ENCODE assay signal across 10 mouse cellular contexts in genomic region chr11:108224233-108224973, GRCm38 (mm10).
DNase-seq lines count a peak whose midpoint lies in the region; ATAC-seq and TF ChIP-seq lines count a peak whose summit lies in the region.
"Had no signal": no experiment of that assay in that cellular context is flagged by ENCODE, and none has a peak within 500 bp of the region (broad histone marks: within the 10 kb centered on the region; RNA-seq: fewer than 3 reads in every experiment).

No protein-coding gene starts in this region.

- H3K9me3 ChIP-seq in kidney, postnatal 0 days (replicated peaks; ENCODE audit: low read length): no peaks in the 10 kb centered on the region
- H3K9me3 ChIP-seq: limb, embryonic 13.5 days had no signal

- no peak for ATAC-seq in cerebellum, adult (ENCODE audit: insufficient number of reproducible peaks, low FRiP score, low TSS enrichment)
- no peak for ATAC-seq in kidney, postnatal 0 days (replicated peaks; ENCODE audit: low FRiP score, low read depth)
- peak; percentile 56 for ATAC-seq in inflammation-experienced regulatory T-cells, adult 6 months

- no peak overlapping the region for H3K4me3 ChIP-seq in kidney, postnatal 0 days (replicated peaks; ENCODE audit: low read depth, low read length)
- H3K4me3 ChIP-seq: limb, embryonic 13.5 days had no signal

- TF ChIP-seq CTCF in kidney, postnatal 0 days (IDR thresholded peaks at IDR 0.05; ENCODE audit: low read depth): no peak

- peak; percentile 29 to 33 for DNase-seq in cerebellum, adult 18-20 months
- DNase-seq in kidney, postnatal 0 days (ENCODE audit: low spot score): no peak
- no peak for DNase-seq in kidney, postnatal 14 days
- peak; percentile 49 for DNase-seq in CD4-positive helper T cell, adult 2 months (ENCODE audit: low read depth, low spot score)
- DNase-seq in urinary bladder, postnatal 36 days (ENCODE audit: low spot score in 2 of 2): no peak
- no peak for DNase-seq in left cerebral cortex, adult 18-20 months (ENCODE audit: low spot score in 2 of 2)

- no peaks in the 10 kb centered on the region for H3K36me3 ChIP-seq in kidney, postnatal 0 days (ENCODE audit: insufficient read depth, low read length)
- H3K36me3 ChIP-seq: limb, embryonic 13.5 days had no signal

- peaks cover 20% of the 10 kb centered on the region for H3K4me1 ChIP-seq in kidney, postnatal 0 days (replicated peaks; ENCODE audit: insufficient read depth, low read length)

- no peaks in the 10 kb centered on the region for H3K27me3 ChIP-seq in kidney, postnatal 0 days (ENCODE audit: insufficient read depth, low read length)
- H3K27me3 ChIP-seq: limb, embryonic 13.5 days had no signal

- H3K27ac ChIP-seq in kidney, postnatal 0 days: 0 out of 2 replicates have a peak overlapping the region, but pooled peaks have one; percentile 20
- H3K27ac ChIP-seq: limb, embryonic 13.5 days; stomach, postnatal 0 days had no signal

- H3K9ac ChIP-seq in kidney, postnatal 0 days (ENCODE audit: low read depth, low read length): no peak overlapping the region
- H3K9ac ChIP-seq: limb, embryonic 13.5 days had no signal

- 39% methylated on average over 11 of the region's 11 CpGs for WGBS in kidney, postnatal 0 days

- H3K4me2 ChIP-seq in kidney, postnatal 0 days (ENCODE audit: low read length): peak overlapping the region; percentile 10; the same call in 1 of the 2 replicates
- H3K4me2 ChIP-seq: limb, embryonic 13.5 days had no signal

Comparison
In these comparisons a context has a peak if more than half of its experiments do, and no peak if none do; other contexts are left out.
1. DNase-seq: peak in cerebellum, adult 18-20 months (2 of 2) and CD4-positive helper T cell, adult 2 months (single experiment); none in kidney, postnatal 0 days (single experiment), kidney, postnatal 14 days (single experiment), urinary bladder, postnatal 36 days (0 of 2) and left cerebral cortex, adult 18-20 months (0 of 2).